Mouse (Mus musculus): ENCODE measurements around the gene Scel.

The Scel gene

GRCm38 (mm10) chr14:103488659-103489058 lies 24.5 kb upstream of the Scel start:
- H3K27me3 ChIP-seq (ENCODE audit: control insufficient read depth, insufficient read depth, low read length, poor library complexity, severe bottlenecking) = no peaks in the 10 kb centered on the region
- H3K36me3 ChIP-seq (ENCODE audit: control insufficient read depth, insufficient read depth, low read length, poor library complexity, severe bottlenecking) = no peaks in the 10 kb centered on the region
- DNase-seq (ENCODE audit: low read depth, low spot score) = peak; percentile 73

- no peak for DNase-seq (ENCODE audit: low read depth, low spot score)
- no peaks in the 10 kb centered on the region for H3K36me3 ChIP-seq (ENCODE audit: control insufficient read depth, insufficient read depth, low read length, poor library complexity, severe bottlenecking)
- H3K27me3 ChIP-seq (ENCODE audit: control insufficient read depth, insufficient read depth, low read length, poor library complexity, severe bottlenecking) = no peaks in the 10 kb centered on the region
Observed at GRCm38 (mm10) chr14:103498199-103498598, 14.9 kb upstream of the Scel start.

DNA sequence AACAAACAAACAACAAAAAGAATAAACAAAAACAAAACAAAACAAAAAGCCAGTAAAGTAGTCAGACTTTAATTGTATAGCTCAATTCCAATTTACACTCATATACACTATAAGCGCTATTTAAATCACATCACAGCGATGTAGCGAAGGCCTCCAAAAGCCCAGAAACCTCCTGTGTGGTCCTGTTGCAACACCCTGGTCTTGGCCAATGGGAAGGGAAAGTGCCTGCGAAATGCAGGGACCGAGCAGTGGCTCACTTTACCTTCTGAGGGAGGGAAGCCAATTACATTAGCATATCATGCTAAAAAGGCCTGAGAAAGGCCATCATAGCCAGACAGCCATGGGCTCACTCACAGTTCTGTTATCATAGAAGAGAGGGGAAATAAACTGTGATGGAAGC lies 14.5 kb upstream of the Scel start:
- no peak for DNase-seq (ENCODE audit: low read depth, low spot score)
- H3K27me3 ChIP-seq (ENCODE audit: control insufficient read depth, insufficient read depth, low read length, poor library complexity, severe bottlenecking) = no peaks in the 10 kb centered on the region
- H3K36me3 ChIP-seq (ENCODE audit: control insufficient read depth, insufficient read depth, low read length, poor library complexity, severe bottlenecking) = no peaks in the 10 kb centered on the region

DNA sequence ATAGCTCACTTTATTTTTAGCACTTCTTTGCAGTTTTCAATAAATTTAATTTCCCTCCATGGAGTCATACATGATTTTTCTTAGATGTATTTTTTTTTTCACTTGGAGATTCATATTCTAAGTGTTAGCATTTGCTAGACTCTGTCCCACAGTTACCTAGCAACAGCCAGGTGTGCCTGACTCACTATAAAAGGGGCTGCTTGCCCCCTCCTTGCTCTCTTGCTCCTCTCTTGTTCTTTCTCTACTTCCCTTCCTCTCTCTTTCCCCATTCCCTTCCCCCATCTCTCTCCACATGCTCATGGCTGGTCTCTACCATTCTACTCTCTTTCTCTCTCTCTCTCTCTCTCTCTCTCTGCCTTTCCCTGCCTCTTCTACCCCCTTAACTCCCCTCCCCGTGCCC lies 14.1 kb upstream of the Scel start:
- Histone ChIP-seq H3K27me3 (ENCODE audit: control insufficient read depth, insufficient read depth, low read length, poor library complexity, severe bottlenecking) (no peaks in the 10 kb centered on the region), H3K36me3 (ENCODE audit: control insufficient read depth, insufficient read depth, low read length, poor library complexity, severe bottlenecking) (no peaks in the 10 kb centered on the region)
- DNase-seq (ENCODE audit: low read depth, low spot score) = no peak

DNA sequence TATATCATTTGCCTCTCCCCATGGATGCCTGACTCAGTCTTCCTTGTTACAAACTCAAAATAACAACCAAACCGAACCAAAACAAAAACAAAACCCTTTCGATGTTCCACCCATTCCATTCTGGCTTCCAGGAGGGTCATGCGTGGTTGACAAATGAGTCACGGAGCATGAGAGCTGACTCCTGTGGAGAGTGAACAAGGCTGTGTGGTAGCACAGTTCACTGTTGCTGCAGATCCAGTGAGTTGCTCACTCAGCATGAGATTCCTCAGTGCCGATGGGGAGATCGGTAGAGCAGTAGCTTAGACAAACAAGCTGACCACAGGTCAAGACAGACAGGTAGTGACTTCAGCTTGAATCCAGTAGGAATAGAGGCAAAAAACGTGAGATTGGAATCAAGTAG lies 12.8 kb upstream of the Scel start:
- Histone ChIP-seq H3K27me3 (ENCODE audit: control insufficient read depth, insufficient read depth, low read length, poor library complexity, severe bottlenecking) (no peaks in the 10 kb centered on the region), H3K36me3 (ENCODE audit: control insufficient read depth, insufficient read depth, low read length, poor library complexity, severe bottlenecking) (no peaks in the 10 kb centered on the region)
- DNase-seq (ENCODE audit: low read depth, low spot score) = no peak

GRCm38 (mm10) chr14:103500941-103501340 lies 12.2 kb upstream of the Scel start:
- no peak for DNase-seq (ENCODE audit: low read depth, low spot score)
- H3K36me3 ChIP-seq (ENCODE audit: control insufficient read depth, insufficient read depth, low read length, poor library complexity, severe bottlenecking) = no peaks in the 10 kb centered on the region
- H3K27me3 ChIP-seq (ENCODE audit: control insufficient read depth, insufficient read depth, low read length, poor library complexity, severe bottlenecking) = no peaks in the 10 kb centered on the region

- H3K36me3 ChIP-seq (ENCODE audit: control insufficient read depth, insufficient read depth, low read length, poor library complexity, severe bottlenecking) = no peaks in the 10 kb centered on the region
- DNase-seq (ENCODE audit: low read depth, low spot score) = no peak
- no peaks in the 10 kb centered on the region for H3K27me3 ChIP-seq (ENCODE audit: control insufficient read depth, insufficient read depth, low read length, poor library complexity, severe bottlenecking)
Observed at GRCm38 (mm10) chr14:103504514-103504913, 8.6 kb upstream of the Scel start.

GRCm38 (mm10) chr14:103509544-103509943 lies 3.6 kb upstream of the Scel start:
- DNase-seq (ENCODE audit: low read depth, low spot score) = no peak
- Histone ChIP-seq H3K36me3 (ENCODE audit: control insufficient read depth, insufficient read depth, low read length, poor library complexity, severe bottlenecking) (no peaks in the 10 kb centered on the region), H3K27me3 (ENCODE audit: control insufficient read depth, insufficient read depth, low read length, poor library complexity, severe bottlenecking) (no peaks in the 10 kb centered on the region)

DNA sequence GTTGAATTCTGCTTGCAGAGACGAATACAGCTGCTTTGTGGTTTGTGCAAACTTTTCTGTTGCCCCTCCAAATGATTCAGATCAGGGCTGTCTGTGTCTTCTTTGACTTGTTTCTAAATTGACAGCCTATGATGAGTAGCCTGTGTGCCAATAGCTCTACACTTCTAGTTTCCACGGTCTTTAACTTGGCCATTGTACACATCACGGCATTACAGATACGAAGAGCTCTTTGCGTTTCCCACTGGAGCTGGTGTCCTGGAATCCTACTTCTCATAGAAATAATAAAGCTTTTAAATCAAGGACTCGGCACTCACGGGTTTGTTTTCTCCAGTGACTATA lies 300 bp downstream of the Scel start:
- DNase-seq (ENCODE audit: low read depth, low spot score) = no peak
- no peaks in the 10 kb centered on the region for H3K27me3 ChIP-seq (ENCODE audit: control insufficient read depth, insufficient read depth, low read length, poor library complexity, severe bottlenecking)
- H3K36me3 ChIP-seq (ENCODE audit: control insufficient read depth, insufficient read depth, low read length, poor library complexity, severe bottlenecking) = no peaks in the 10 kb centered on the region

- H3K27me3 ChIP-seq (ENCODE audit: control insufficient read depth, insufficient read depth, low read length, poor library complexity, severe bottlenecking) = no peaks in the 10 kb centered on the region
- no peak for DNase-seq (ENCODE audit: low read depth, low spot score)
- H3K36me3 ChIP-seq (ENCODE audit: control insufficient read depth, insufficient read depth, low read length, poor library complexity, severe bottlenecking) = no peaks in the 10 kb centered on the region
Observed at GRCm38 (mm10) chr14:103515419-103515818, 2.3 kb downstream of the Scel start.

DNA sequence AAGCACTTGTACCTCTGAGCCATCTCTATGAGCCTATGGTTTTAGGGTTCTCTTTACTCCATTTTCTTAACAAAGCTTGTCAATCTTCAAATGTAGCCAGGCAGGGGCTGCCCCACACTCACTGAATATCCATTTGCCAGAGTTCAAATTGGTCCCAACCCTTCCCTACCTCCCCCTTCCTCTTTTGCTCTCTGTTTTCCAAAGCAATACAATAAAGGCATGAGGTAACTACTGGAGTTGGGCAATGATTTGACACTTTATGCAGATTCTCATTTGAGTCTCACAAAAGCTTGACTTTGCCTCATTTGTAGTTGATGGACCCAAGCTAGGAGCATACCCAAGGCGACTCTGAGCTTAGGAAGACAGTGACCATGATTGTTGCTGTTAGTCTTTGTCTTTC lies 13.1 kb downstream of the Scel start:
- Histone ChIP-seq H3K36me3 (ENCODE audit: control insufficient read depth, insufficient read depth, low read length, poor library complexity, severe bottlenecking) (no peaks in the 10 kb centered on the region), H3K27me3 (ENCODE audit: control insufficient read depth, insufficient read depth, low read length, poor library complexity, severe bottlenecking) (no peaks in the 10 kb centered on the region)
- DNase-seq (ENCODE audit: low read depth, low spot score) = no peak

DNA sequence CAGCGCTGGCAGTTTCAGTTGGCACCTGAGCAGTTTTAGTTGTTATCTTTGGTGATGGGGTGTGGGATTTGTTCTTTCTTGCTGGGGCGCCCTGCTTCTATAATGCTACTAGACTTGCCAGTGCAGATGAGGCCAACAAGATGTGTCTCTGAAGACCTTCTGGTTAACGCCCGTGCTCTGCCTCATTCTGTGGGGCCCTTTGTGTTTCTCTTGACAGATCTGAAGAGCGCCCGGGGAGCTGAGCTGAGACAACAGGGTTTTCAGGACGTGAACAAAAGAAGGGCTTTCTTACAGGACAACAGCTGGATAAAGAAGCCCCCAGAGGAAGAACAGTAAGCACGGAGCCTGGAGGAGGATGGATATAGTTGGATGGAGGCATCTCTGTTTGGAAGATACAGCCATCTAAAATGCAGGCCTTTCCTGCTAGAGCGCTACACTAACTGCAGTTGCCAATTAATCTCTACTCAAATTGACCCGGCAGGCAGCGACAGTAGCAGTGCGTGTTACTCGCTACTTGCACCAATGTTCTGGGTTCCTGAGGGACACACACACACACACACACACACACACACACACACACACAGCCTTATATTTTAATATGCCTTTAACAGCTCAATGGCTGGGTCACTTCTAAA lies 16.7 kb downstream of the Scel start:
- Histone ChIP-seq H3K36me3 (ENCODE audit: control insufficient read depth, insufficient read depth, low read length, poor library complexity, severe bottlenecking) (no peaks in the 10 kb centered on the region), H3K27me3 (ENCODE audit: control insufficient read depth, insufficient read depth, low read length, poor library complexity, severe bottlenecking) (no peaks in the 10 kb centered on the region)
- no peak for DNase-seq (ENCODE audit: low read depth, low spot score)

DNA sequence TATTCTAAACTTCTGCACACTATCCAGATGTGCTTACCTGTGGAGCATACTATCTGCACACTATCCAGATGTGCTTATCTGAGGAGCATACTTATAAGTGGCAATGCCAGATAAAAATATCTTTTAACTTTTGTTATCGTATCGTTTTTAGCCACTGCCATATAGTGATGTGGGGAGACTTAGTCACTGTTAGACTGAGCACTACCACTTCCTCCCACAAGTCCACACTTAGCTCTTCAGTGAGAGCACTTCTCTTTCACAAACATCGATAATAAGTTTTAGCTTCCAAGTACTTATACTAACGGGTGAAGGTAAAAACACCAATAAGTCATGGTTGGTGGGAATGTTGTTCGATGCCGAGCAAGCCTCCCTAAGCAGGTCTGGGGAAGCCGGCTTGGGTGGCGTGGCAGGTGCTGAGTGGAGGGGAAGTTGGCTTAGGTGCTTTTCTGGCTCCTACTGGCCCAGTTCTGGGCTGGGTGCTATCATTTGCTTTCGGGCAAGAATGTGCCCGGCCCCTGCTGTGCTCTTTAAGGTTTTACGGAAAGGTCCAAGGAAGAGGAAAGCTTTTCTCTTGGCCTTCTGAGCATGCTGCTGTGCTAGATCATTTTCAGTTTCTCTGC lies 18.7 kb downstream of the Scel start:
- DNase-seq (ENCODE audit: low read depth, low spot score) = no peak
- no peaks in the 10 kb centered on the region for H3K36me3 ChIP-seq (ENCODE audit: control insufficient read depth, insufficient read depth, low read length, poor library complexity, severe bottlenecking)
- H3K27me3 ChIP-seq (ENCODE audit: control insufficient read depth, insufficient read depth, low read length, poor library complexity, severe bottlenecking) = no peaks in the 10 kb centered on the region

DNA sequence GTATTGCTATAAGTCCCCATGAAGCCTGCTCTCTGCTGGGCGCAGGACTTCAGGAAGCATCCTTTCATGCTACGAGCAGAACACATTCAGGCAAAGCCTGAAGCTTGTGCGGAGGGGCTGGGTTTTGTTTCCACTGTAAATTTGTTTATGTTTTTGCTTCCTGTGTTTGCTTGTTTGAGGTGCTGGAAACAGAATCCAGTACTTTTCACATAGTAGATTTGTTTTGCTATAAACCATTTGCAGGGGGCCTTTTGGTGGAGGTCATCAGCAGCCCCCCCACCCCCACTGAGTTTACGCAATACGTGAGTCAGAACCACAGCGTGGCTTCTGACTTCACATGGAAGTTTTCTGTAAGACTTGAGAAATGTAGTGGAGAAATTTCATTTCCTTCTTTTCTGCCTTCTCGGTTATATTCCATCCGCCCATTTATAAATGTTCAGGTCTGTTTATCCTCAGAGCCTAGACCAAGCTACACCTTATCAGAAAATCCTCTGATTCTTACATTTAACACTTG lies 22.4 kb downstream of the Scel start:
- Histone ChIP-seq H3K36me3 (ENCODE audit: control insufficient read depth, insufficient read depth, low read length, poor library complexity, severe bottlenecking) (no peaks in the 10 kb centered on the region), H3K27me3 (ENCODE audit: control insufficient read depth, insufficient read depth, low read length, poor library complexity, severe bottlenecking) (no peaks in the 10 kb centered on the region)
- no peak for DNase-seq (ENCODE audit: low read depth, low spot score)

DNA sequence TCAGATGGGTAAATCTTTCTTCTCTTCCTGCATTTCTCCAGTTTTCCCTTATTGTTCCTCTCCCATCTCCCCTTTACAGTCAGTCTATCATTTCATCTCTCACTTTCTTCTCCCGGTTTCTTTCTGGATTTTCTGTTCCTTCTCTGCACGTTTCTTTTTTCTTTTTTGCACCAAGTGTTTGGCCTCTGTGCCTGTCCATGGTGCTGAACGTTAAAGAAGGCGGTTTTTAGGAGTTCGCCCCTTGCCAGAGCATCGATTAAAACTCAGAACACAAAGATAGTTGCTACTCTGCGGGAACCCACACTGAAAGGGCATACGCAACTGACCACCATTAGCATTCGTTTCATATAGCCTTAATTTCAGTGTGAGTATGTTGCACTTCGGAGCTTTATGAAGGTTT lies 23.2 kb downstream of the Scel start:
- H3K36me3 ChIP-seq (ENCODE audit: control insufficient read depth, insufficient read depth, low read length, poor library complexity, severe bottlenecking) = no peaks in the 10 kb centered on the region
- DNase-seq (ENCODE audit: low read depth, low spot score) = peak; percentile 5
- H3K27me3 ChIP-seq (ENCODE audit: control insufficient read depth, insufficient read depth, low read length, poor library complexity, severe bottlenecking) = no peaks in the 10 kb centered on the region

All from splenic B cell, adult 2 months (primary cell).